Mouse (Mus musculus) intestine, embryonic 15.5 days (tissue): ENCODE data around the gene Tmem14c. TPM values are rescaled to one million over a fixed set of nuclear protein-coding genes. Genes with fewer than 3 reads are reported as not detected.

Experiments used
- polyA plus RNA-seq: library from polyadenylated mRNA; unstranded; fragments of >200 nt; fragmentation: Nextera tagmentation; extraction: Ambion mirVana; gene quantifications from 2 replicates; pipeline ENCODE4 v1.2.1, GENCODE M21; 2015

Gene Tmem14c
- polyA plus RNA-seq, 1 experiment from 2014 or later, result 272 TPM

Other genes starting within 250 kb of the Tmem14c start
- 12.2 and 12.4 TPM in 2 replicates for gene Gcnt2, start 156.5 kb upstream of the Tmem14c start, polyA plus RNA-seq
- 78.8 and 86.0 TPM in 2 replicates for gene Pak1ip1, start 15.3 kb upstream of the Tmem14c start, polyA plus RNA-seq
- 0.14 and 0.31 TPM in 2 replicates for gene Mak, start 63.4 kb downstream of the Tmem14c start, polyA plus RNA-seq
- gene Gcm2, start 94.7 kb downstream of the Tmem14c start, polyA plus RNA-seq, result 0.06 TPM in 1 of 2 replicates, not detected in the other
- 0.13 and 0.23 TPM in 2 replicates for gene Sycp2l, start 98.0 kb downstream of the Tmem14c start, polyA plus RNA-seq
- 7.7 and 8.1 TPM in 2 replicates for gene Elovl2, start 204.1 kb downstream of the Tmem14c start, polyA plus RNA-seq
- gene Smim13, start 233.6 kb downstream of the Tmem14c start, polyA plus RNA-seq, result 11.0 and 11.8 TPM in 2 replicates